Mouse (Mus musculus): ENCODE data around the gene Adgrg1. TPM values are rescaled to one million over a fixed set of nuclear protein-coding genes. Genes with fewer than 3 reads are reported as not detected.

The Adgrg1 gene
- total RNA-seq, 4 experiments from 2014 or later: 11.1 to 18.9 (median 12.8) TPM

DNA sequence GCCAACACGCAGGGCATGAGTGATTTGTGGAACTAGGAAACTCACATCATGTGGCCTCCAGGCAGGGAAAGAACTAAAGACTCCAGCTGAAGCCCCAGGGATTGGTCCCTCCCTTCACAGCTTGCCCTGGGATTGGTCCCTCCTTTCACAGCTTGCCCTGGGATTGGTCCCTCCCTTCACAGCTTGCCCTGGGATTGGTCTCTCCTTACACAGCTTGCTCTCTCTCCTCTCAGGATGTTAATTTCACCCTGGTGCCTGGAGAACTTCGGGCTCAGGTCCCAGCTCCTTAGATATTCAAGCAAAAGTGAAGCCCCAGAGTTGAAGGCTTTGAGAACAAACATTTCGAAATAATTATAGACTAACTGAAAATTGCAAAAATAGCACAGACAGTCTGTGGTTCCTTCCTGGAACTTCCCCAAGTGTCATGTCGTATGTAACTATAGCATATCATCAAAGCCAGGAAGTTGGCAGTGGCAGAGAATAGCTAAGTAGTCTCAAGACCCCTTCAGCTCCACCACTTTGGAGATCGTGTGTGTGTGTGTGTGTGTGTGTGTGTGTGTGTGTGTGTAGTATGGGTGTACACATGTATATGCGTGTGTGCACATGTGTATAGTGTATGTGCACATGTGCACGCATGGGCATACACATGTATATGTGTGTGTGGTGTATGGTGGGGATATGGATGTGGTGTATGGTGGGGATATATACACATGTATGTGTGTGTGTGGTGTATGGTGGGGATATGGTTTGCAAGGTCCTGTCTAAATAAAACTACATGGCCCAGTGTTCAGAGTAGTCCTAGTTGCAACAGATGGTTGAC, 62.8 kb downstream of the Adgrg1 start:
- peak in 1 of 2 experiments; percentile 9 for DNase-seq (ENCODE audit: low spot score in 2 of 2)

DNA sequence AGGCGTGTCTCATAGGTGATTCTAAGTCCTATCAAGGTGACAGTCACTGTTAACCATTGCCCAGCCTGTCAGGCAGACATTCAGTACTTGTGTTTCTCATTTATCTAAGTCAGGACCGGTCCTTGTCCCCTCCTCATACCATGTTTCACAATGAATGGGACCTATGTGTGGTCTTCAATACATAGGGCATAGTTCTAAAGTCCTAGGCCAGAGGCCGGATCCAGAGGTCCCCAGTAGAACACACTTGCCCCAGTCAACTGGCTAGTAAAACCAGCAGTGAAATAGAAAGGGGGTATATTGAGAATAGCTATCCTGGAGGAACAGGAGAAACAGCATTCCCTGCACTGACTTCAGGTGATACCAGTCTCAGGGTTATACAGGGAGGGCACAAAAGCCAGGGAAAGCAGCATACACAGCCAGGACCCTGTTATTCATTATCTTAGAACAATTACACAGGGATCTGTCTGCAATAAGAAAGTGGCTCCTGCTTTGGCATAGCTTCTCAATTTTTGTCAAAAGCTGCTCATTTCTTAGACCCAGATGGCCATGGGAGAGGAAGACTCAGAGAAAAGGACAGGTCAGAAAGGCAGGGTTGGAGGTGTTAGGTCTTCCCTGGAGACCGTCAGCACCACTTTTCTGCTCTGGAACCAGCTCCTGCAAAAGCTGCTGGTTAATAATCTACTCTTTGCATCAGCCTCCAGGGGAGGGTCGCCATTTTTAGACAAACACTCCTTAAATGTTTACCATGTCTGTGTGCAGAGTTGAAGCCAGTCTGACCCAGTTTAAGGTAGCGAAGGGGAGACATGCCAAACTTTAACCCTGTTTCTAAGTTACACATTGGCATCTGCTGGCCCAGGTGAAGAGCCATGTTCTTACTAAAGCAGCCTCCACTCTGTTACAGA, 67.6 kb downstream of the Adgrg1 start:
- DNase-seq (ENCODE audit: low spot score in 2 of 2): no peak

DNA sequence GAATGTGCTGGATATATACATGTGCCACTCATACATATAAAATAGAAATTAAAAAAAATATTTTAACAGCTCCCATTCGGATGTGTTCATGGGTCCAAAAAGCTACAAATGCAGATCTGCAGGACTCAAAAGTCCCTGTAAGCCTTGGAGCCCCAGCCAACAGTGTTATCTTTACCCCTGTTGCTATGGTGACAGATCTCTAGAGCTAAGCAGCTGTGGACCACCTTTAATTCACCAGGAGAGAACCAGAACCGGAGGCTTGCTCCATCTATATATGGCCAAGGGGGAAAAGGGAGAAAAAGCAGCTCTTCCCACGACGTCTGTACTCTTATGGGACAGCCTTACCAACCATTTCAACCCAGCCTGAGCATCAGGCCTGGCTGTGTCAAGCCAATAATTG, 70.3 kb downstream of the Adgrg1 start:
- no peak for DNase-seq (ENCODE audit: low spot score in 2 of 2)

DNA sequence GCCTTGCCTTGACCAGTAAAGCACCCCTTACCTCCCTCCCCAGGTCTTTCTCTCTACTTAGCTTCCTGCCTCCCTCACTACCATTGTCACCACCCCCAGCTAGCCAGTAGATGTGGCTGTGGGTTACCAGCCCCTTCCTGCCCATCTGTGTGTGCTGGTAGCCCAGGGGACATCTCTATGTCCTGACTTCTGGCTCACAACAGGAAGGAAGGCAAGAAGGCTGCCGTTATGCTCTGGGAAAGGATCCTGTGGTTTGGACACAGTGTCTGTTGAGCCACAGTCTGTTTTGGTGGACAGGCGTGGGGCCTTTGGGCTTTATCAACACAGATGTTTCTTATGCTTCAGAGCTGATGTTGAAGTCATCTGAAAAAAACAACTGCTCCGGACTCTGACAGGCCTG, 72.4 kb downstream of the Adgrg1 start:
- DNase-seq (ENCODE audit: low spot score in 2 of 2): no peak

DNA sequence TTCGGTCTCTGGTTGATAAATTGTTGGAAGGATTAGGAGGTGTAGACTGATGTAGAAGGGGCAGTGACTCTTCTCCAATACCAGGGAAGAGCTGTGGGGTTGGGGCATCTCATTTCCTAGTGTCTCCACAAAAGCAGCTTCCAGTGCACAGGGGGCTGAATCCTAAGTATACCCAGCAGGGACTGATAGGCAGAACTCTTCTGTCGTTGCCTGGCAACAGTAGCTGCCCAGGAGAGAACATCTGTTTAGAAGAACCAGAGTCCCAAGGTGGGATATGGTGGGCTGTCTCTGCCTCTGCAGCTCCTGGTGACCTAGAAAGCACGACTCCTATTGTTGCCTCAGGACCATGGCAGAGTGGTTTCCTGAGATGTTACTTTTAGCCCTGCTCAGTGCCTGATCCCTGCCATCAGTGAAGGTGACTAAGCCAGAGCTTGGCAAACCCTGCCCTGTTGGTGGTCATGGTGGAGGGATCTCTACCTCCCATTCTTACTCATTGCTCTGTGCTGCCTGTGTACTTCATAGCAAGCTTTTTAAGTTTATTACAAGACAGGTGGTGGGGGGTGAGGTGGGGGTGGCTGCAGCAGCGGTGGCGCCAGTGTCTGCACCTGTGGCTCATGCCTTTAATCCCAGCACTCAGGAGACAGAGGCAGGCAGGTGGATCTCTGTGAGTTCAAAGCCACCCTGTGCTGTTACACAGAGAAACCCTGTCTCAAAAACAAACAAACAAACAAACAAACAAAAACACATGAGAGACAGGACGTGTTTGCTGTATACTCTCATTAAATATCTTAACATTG, 73.5 kb downstream of the Adgrg1 start:
- no peak for DNase-seq (ENCODE audit: low spot score in 2 of 2)

DNA sequence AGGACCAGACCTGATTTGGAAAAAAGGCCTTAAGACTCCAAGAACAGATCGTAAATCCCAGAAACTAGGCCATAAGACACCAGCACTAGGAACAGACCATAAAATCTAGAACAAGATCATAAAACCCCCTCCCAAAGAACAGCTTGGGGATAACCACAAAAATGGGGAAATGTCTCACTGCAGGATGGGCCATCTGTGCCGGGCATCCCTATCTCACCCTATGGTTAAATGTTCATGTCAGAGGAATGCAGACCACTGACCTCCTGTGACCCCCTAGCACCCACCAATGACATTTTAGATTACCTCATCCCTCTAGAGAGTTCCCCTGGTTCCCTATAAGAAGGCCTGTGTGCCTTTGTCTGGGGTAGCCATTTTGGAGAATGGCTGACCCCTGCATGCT, 75.1 kb downstream of the Adgrg1 start:
- no peak for DNase-seq (ENCODE audit: low spot score in 2 of 2)

DNA sequence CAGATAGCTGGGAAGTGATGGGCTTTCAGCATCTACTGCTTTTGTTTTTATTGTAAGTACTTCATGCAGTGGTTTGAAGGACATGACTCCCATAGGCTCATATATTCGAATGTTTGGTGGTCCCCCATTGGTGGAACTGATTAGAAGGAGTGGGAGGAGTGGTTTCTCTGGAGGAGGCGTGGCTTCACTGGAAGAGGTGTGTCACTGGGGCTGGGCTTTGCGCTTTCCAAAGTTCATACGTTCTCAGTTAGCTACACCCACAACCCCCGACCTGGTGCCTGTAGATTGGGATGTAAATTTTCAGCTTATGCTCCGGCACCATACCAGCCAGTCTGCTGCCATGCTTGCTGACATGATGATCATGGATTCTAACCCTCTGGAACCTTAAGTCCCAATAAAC, 79.9 kb downstream of the Adgrg1 start:
- no peak for DNase-seq (ENCODE audit: low spot score in 2 of 2)

DNA sequence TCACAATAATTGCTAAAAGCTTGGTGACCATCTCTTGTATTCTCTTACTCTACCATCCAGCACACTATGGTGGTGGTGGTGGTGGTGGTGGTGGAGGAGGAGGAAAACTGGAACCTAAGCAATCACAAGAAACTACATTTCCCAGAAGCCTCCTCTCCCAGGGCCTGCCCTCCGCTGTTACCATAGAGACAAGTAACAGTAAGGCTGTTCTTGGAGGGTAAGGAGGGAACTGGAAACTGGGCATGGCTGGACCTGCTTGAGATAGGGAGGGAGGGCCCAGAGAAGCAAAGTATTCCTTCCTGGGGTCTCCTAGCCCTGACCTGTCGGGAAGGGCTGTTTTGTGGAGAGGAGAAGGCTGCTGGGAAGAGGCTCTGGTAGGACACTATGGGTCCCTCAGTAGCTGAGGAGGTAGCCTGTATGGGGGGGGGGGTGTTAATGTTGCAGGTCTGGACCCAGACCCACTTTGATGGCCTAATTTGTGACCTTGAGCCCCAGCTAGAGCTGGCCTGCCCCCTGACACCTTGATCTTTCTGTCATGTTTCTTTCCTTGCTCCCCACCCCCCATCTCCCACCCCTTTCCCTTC, 80.5 kb downstream of the Adgrg1 start, which contains the start of gene Drc7:
Drc7 (plus strand) TSS at position 177 of the 584 bp plus-strand sequence.
- no peak for DNase-seq (ENCODE audit: low spot score in 2 of 2)

DNA sequence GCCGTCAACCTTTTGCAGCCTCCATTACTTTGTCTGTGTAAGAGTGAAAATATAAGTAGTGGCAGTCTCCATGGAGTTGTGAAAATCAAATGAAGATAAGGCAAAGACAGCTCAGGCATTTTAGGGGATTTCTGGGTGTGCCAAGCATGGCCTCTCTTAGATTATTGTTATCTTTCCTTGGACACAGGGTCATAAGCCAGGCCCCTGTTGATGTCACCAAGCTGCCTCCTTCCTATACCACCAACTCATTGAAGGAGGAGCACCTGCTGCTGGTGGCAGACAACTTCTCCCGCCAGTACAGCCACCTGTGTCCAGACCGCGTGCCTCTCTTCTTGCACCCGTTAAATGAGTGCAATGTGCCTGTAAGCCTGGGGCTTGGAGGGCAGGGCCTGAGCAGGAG, 81.9 kb downstream of the Adgrg1 start:
- DNase-seq (ENCODE audit: low spot score in 2 of 2): no peak

DNA sequence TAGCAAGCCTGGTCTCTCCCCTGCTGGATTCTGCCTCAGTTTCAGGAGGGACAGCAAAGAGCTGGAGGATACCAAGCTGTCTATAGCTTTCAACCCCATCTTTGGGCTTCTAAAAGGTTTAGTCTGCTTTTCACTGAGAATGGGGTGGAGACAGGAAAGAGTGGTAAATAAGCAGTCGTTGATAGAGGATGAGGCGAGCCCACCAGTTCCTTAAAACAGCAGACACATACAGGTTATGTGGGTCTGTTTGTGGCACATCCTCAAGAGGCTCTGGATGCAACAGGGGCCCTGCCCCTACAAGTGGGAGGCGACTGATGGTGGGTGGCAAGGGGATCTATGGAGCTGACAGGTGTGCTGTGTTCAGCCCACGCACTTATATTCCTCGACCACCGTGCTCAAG, 84.1 kb downstream of the Adgrg1 start:
- no peak for DNase-seq (ENCODE audit: low spot score in 2 of 2)

DNA sequence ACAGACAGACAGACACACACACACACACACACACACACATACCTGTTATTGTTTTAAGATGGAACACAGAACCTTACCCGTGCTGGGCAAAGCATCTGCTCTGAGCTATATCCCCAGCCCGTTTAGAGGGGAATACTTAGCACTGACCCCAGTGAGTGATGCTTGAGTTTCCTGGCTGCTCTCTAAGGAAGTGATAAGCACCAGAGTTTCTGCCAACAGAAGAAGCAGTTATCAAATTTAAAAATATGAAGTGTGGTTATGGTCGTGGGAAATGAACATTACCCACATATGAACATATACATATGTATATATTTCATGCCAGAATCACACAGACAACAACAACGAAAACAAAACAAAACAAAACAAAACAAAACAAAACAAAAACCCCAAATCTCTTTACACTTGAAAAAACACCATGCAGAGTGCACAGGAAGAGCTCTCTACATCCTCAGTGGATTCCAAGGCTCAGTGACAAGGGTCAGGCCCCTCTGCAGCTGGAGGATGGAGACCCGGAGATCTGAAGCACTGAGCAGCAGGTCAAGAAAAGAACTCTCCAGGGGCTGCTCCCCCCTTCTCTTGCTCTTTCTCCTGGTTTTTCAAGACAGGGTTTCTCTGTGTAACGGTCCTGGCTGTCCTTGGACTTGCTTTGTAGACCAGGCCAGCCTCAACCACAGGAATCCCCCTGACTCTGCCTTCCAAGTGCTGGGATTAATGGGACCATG, 85.4 kb downstream of the Adgrg1 start:
- DNase-seq (ENCODE audit: low spot score in 2 of 2): no peak

Other genes with a start within 250 kb of the Adgrg1 start
- not detected for gene Ccl22, start 229.2 kb upstream of the Adgrg1 start, total RNA-seq (2022)
- 1 to 10 TPM in 3 of 4 experiments, under 1 TPM in 1; 0.89 to 1.4 (median 1.2) TPM for gene Cx3cl1, start 202.7 kb upstream of the Adgrg1 start, total RNA-seq (2022)
- gene Ccl17, start 164.3 kb upstream of the Adgrg1 start, total RNA-seq (2022): under 1 TPM in 1 of 4 experiments, not detected in 3; 0.70 TPM
- gene Coq9, start 136.4 kb upstream of the Adgrg1 start, total RNA-seq (2022): 100 to 1,000 TPM; 372 to 412 (median 383) TPM
- 10 to 100 TPM; 25.4 to 55.4 (median 29.0) TPM for gene Ciapin1, start 136.4 kb upstream of the Adgrg1 start, total RNA-seq (2022)
- gene Polr2c, start 117.3 kb upstream of the Adgrg1 start, total RNA-seq (2022): 10 to 100 TPM; 52.3 to 61.1 (median 56.1) TPM
- gene Dok4, start 98.4 kb upstream of the Adgrg1 start, total RNA-seq (2022): 1 to 10 TPM; 2.5 to 4.7 (median 2.8) TPM
- 1 to 10 TPM; 2.5 to 3.5 (median 3.1) TPM for gene Ccdc102a, start 56.7 kb upstream of the Adgrg1 start, total RNA-seq (2022)
- under 1 TPM in 1 of 4 experiments, not detected in 3; 0.09 TPM for gene Adgrg5, start 51.1 kb upstream of the Adgrg1 start, total RNA-seq (2022)
- under 1 TPM in 3 of 4 experiments, not detected in 1; 0.13 to 0.27 (median 0.18) TPM for gene Adgrg3, start 42.9 kb downstream of the Adgrg1 start, total RNA-seq (2022)
- not detected for gene Drc7, start 80.4 kb downstream of the Adgrg1 start, total RNA-seq (2022)
- 1 to 10 TPM; 7.0 to 8.9 (median 7.6) TPM for gene Katnb1, start 106.4 kb downstream of the Adgrg1 start, total RNA-seq (2022)
- 10 to 100 TPM in 1 of 4 experiments, 1 to 10 TPM in 3; 6.0 to 11.3 (median 8.5) TPM for gene Kifc3, start 228.1 kb downstream of the Adgrg1 start, total RNA-seq (2022)

All from gastrocnemius, adult 8-10 months (tissue).